Mouse (Mus musculus): Measurements from ENCODE around the gene Mtss1l.

Gene Mtss1l

GRCm38 (mm10) chr8:110738591-110739195 is 17.4 kb downstream of the Mtss1l start:
- peak in 1 of 2 experiments; percentile 19 for DNase-seq (ENCODE audit: low spot score in 2 of 2)

GRCm38 (mm10) chr8:110740629-110741175 is 19.4 kb downstream of the Mtss1l start:
- DNase-seq (ENCODE audit: low spot score in 2 of 2), result no peak

- DNase-seq (ENCODE audit: low spot score in 2 of 2), result no peak
Measured at GRCm38 (mm10) chr8:110741816-110742451, 20.7 kb downstream of the Mtss1l start.

- no peak for DNase-seq (ENCODE audit: low spot score in 2 of 2)
Measured at GRCm38 (mm10) chr8:110742452-110742818, 21.2 kb downstream of the Mtss1l start.

- no peak for DNase-seq (ENCODE audit: low spot score in 2 of 2)
Measured at GRCm38 (mm10) chr8:110745162-110745561, 23.9 kb downstream of the Mtss1l start.

- no peak for DNase-seq (ENCODE audit: low spot score in 2 of 2)
Measured at GRCm38 (mm10) chr8:110746661-110747060, 25.4 kb downstream of the Mtss1l start.

GRCm38 (mm10) chr8:110749500-110750170 is 28.4 kb downstream of the Mtss1l start:
- peak in 1 of 2 experiments; percentile 70 for DNase-seq (ENCODE audit: low spot score in 2 of 2)

- DNase-seq (ENCODE audit: low spot score in 2 of 2), result no peak
Measured at GRCm38 (mm10) chr8:110750269-110750668, 29.0 kb downstream of the Mtss1l start.

GRCm38 (mm10) chr8:110751490-110751889 is 30.2 kb downstream of the Mtss1l start:
- no peak for DNase-seq (ENCODE audit: low spot score in 2 of 2)

- DNase-seq (ENCODE audit: low spot score in 2 of 2), result no peak
Measured at GRCm38 (mm10) chr8:110754713-110755112, 33.4 kb downstream of the Mtss1l start.

- DNase-seq (ENCODE audit: low spot score in 2 of 2), result no peak
Measured at GRCm38 (mm10) chr8:110755511-110756170, 34.4 kb downstream of the Mtss1l start.

- DNase-seq (ENCODE audit: low spot score in 2 of 2), result no peak
Measured at GRCm38 (mm10) chr8:110756196-110756595, 34.9 kb downstream of the Mtss1l start.

GRCm38 (mm10) chr8:110760280-110760940 is 39.1 kb downstream of the Mtss1l start:
- no peak for DNase-seq (ENCODE audit: low spot score in 2 of 2)

- no peak for DNase-seq (ENCODE audit: low spot score in 2 of 2)
Measured at GRCm38 (mm10) chr8:110761185-110761584, 39.9 kb downstream of the Mtss1l start.

- DNase-seq (ENCODE audit: low spot score in 2 of 2), result no peak
Measured at GRCm38 (mm10) chr8:110761988-110762387, 40.7 kb downstream of the Mtss1l start.

GRCm38 (mm10) chr8:110764671-110765070 is 43.4 kb downstream of the Mtss1l start:
- no peak for DNase-seq (ENCODE audit: low spot score in 2 of 2)

GRCm38 (mm10) chr8:110767261-110767660 is 46.0 kb downstream of the Mtss1l start:
- no peak for DNase-seq (ENCODE audit: low spot score in 2 of 2)

GRCm38 (mm10) chr8:110772452-110772851 is 51.2 kb downstream of the Mtss1l start:
- DNase-seq (ENCODE audit: low spot score in 2 of 2), result no peak

- DNase-seq (ENCODE audit: low spot score in 2 of 2), result no peak
Measured at GRCm38 (mm10) chr8:110774047-110774446, 52.8 kb downstream of the Mtss1l start.

- DNase-seq (ENCODE audit: low spot score in 2 of 2), result no peak
Measured at GRCm38 (mm10) chr8:110774725-110775124, 53.4 kb downstream of the Mtss1l start.

GRCm38 (mm10) chr8:110775316-110775715 is 54.0 kb downstream of the Mtss1l start:
- DNase-seq (ENCODE audit: low spot score in 2 of 2), result no peak

- no peak for DNase-seq (ENCODE audit: low spot score in 2 of 2)
Measured at GRCm38 (mm10) chr8:110775721-110776120, 54.4 kb downstream of the Mtss1l start.
